Mouse (Mus musculus) ES-Bruce4 (cell line): ENCODE measurements at regions not wholly inside any gene's neighbourhood (a gene's known extent, or its start where the extent isn't known, plus 50 kb on each side); places are given as distances from the start of the nearest gene placed in this dataset.

Experiments used
- CTCF ChIP-seq: IDR thresholded peaks from one replicate; pipeline ENCODE4 v1.8.1; 2011; ENCODE audit warnings: low read depth, low read length
- POLR2A ChIP-seq: IDR thresholded peaks from one replicate; pipeline ENCODE4 v1.8.1; 2011; ENCODE audit warnings: low read length; ENCODE audit not compliant: insufficient read depth

- TF ChIP-seq CTCF (no peak), POLR2A (no peak)
Measured at GRCm38 (mm10) chr14:106265290-106265689, 159.3 kb downstream of the Trim52 start.
